Mouse (Mus musculus): Measurements from ENCODE around the gene Psg26. TPM values are rescaled to one million over a fixed set of nuclear protein-coding genes. Genes with fewer than 3 reads are reported as not detected.
"Not testable (repeated sequence)": the region's sequence is repeated elsewhere in the genome, so short reads cannot be mapped to it uniquely, and the experiment has no call there.

Gene Psg26
- not detected in 2 replicates for polyA plus RNA-seq (2016; fragmentation: Nextera tagmentation; extraction: Ambion mirVana)

DNA sequence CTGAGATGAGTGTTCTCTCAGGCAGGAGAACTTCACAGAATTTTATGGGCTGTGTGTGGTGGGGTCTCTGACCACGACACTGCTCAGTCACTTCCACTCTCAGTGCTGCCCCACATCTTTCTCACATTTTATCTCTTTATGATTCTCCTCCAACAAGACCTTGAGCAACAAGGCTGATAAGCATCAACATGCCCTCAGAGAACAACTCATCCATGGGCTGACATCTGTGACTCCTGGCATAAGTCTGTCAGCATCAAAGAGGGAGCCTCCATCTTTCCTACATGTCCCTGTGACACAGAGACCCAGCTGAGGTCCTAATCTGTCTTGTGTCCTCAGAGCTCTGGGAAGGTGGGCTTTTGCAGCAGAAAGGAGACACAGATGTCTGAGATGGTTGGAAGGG is at the start of gene Psg26:
TSS of gene Psg26 (minus strand) at position 101 of the 400 bp plus-strand sequence.
- 59% methylated on average over 1 of the region's 1 CpGs for WGBS
- H3K4me3 ChIP-seq: no peak within 1 kb of the TSS
- H3K9me3 ChIP-seq (replicated peaks): peaks cover 39% of the 10 kb centered on the region
- H3K4me1 ChIP-seq (replicated peaks): no peaks in the 10 kb centered on the region
- ATAC-seq (ENCODE audit: insufficient number of reproducible peaks, low FRiP score): no peak
- H3K27me3 ChIP-seq (replicated peaks): no peaks in the 10 kb centered on the region
- H3K4me2 ChIP-seq: no peak within 1 kb of the TSS
- no peak within 1 kb of the TSS for H3K9ac ChIP-seq
- no peaks in the 10 kb centered on the region for H3K36me3 ChIP-seq
- no peak within 1 kb of the TSS for H3K27ac ChIP-seq (ENCODE audit: poor library complexity, severe bottlenecking)

DNA sequence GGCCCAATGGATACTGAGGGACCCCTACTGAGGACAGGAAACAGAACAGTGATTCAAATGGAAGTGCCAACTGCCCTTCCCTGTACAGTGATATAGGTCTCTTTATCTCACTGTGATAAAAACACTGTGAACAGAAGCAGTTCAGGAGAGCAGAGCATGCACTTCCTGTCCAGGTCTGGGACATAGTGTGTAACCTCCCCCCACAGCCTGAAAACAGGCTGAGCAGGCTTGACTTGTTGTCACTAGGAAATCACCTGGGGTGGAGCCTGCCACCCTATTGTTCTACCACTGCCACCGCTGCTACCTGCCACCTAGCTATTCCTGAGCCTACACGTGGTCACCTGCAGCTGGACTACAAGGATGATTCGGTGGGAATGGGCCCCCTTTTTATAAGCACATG is 49.4 kb upstream of the Psg26 start:
- Histone ChIP-seq H3K27ac (ENCODE audit: poor library complexity, severe bottlenecking) (no peak overlapping the region), H3K27me3 (replicated peaks) (no peaks in the 10 kb centered on the region), H3K4me3 (no peak overlapping the region), H3K4me1 (replicated peaks) (no peaks in the 10 kb centered on the region), H3K4me2 (no peak overlapping the region), H3K36me3 (no peaks in the 10 kb centered on the region), H3K9ac (no peak overlapping the region), H3K9me3 (replicated peaks) (0 out of 2 replicates have a peak, but pooled peaks cover 4% of the 10 kb centered on the region)
- 55% methylated on average over 3 of the region's 3 CpGs for WGBS
- no peak for ATAC-seq (ENCODE audit: insufficient number of reproducible peaks, low FRiP score)

DNA sequence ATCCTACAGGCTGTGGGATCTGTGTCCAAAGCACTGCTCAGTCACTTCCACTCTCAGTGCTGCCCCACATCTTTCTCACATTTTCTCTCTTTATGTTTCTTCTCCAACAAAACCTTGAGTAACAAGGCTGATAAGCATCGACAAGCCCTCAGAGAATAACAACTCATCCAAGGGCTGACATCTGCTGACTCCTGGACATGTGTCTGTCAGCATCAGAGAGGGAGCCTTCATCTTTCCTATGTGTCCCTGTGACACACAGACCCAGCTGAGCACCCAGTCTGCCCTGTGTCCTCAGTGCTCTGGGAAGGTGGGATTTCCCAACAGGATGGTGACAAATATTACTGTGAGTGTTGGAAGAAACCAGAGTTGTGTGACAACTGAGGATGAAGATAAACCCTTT is 48.2 kb upstream of the Psg26 start, which contains the start of gene Psg25:
TSS of gene Psg25 (minus strand) at position 101 of the 400 bp plus-strand sequence.
- 70% methylated on average over 1 of the region's 1 CpGs for WGBS

DNA sequence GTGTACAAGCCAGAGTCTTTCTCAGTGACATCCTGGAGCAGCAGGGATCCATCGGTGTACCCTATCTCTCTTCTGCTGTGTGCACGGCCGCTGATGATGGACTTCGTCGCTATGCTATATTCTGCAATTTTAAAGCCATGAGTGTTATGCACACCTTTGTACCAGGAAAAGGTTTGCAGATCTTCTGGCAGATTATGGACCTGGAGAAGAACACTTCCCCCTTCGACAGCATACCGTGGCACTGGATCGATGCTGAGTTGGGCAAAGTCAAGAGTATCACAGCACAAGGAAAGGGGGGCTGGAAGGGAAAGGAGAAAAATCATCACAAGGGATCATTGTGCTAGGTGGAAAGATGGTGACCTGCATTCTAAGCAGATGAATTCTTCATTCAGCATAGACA is 40.7 kb upstream of the Psg26 start:
- WGBS: 92% methylated on average over 8 of the region's 8 CpGs
- H3K4me3 ChIP-seq: no peak overlapping the region
- no peak overlapping the region for H3K4me2 ChIP-seq
- H3K4me1 ChIP-seq (replicated peaks): no peaks in the 10 kb centered on the region
- no peak overlapping the region for H3K9ac ChIP-seq
- no peaks in the 10 kb centered on the region for H3K9me3 ChIP-seq (replicated peaks)
- ATAC-seq (ENCODE audit: insufficient number of reproducible peaks, low FRiP score): no peak
- no peaks in the 10 kb centered on the region for H3K27me3 ChIP-seq (replicated peaks)
- H3K36me3 ChIP-seq: no peaks in the 10 kb centered on the region
- H3K27ac ChIP-seq (ENCODE audit: poor library complexity, severe bottlenecking): no peak overlapping the region

More for the DNA sequence above, 48.2 kb upstream of the Psg26 start, which contains the start of gene Psg25:
- no peak within 1 kb of the TSS for H3K4me2 ChIP-seq
- H3K27ac ChIP-seq (ENCODE audit: poor library complexity, severe bottlenecking): no peak within 1 kb of the TSS
- ATAC-seq (ENCODE audit: insufficient number of reproducible peaks, low FRiP score): no peak
- no peaks in the 10 kb centered on the region for H3K27me3 ChIP-seq (replicated peaks)
- 0 out of 2 replicates have a peak, but pooled peaks cover 4% of the 10 kb centered on the region for H3K9me3 ChIP-seq (replicated peaks)
- no peak within 1 kb of the TSS for H3K9ac ChIP-seq
- H3K36me3 ChIP-seq: no peaks in the 10 kb centered on the region
- H3K4me3 ChIP-seq: no peak within 1 kb of the TSS
- H3K4me1 ChIP-seq (replicated peaks): no peaks in the 10 kb centered on the region

DNA sequence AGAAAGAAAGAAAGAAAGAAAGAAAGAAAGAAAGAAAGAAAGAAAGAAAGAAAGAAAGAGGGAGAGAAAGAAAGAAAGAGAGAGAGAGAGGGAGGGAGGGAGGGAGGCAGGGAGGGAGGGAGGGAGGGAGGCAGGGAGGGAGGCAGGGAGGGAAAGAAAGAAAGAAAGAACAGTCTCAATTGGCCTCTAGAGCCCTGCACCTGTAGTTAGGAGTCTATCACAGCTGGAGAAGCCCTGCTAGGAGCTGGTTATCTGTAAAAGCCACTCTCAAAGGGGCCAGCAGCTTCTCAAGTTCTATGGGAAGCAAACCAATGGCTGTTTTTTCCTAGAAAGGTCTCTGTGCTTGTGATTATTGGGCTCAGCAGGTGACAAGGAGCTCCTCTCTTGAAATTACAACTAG is 28.9 kb upstream of the Psg26 start:
- H3K4me1 ChIP-seq (replicated peaks); ATAC-seq (ENCODE audit: insufficient number of reproducible peaks, low FRiP score); H3K27ac ChIP-seq (ENCODE audit: poor library complexity, severe bottlenecking); H3K36me3 ChIP-seq; H3K9me3 ChIP-seq (replicated peaks); H3K9ac ChIP-seq; H3K27me3 ChIP-seq (replicated peaks); H3K4me3 ChIP-seq; H3K4me2 ChIP-seq: not testable (repeated sequence)

DNA sequence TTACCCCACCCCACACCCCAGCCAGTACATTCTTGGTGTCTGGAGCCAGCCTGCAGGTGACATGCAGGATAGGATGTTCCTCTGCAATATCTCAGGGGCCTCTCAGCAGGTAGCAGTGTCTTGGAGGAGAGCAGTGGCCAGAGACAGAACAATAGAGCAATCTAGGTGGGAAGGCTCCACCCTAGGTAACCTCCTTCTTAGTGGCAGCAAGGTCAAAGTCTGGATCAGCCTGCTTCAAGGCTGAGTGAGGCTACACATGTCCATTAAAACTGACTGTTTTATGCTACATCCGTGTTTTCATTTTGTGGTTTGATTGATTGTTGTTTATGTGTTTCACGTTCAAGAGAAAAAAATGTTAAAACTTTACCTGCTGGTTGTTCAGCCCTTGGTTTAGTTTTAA is 28.4 kb upstream of the Psg26 start:
- H3K4me3 ChIP-seq; H3K27me3 ChIP-seq (replicated peaks); H3K27ac ChIP-seq (ENCODE audit: poor library complexity, severe bottlenecking); H3K9ac ChIP-seq; ATAC-seq (ENCODE audit: insufficient number of reproducible peaks, low FRiP score); H3K4me1 ChIP-seq (replicated peaks); H3K9me3 ChIP-seq (replicated peaks); H3K4me2 ChIP-seq; H3K36me3 ChIP-seq: not testable (repeated sequence)
- WGBS: 49% methylated on average over 2 of the region's 2 CpGs

DNA sequence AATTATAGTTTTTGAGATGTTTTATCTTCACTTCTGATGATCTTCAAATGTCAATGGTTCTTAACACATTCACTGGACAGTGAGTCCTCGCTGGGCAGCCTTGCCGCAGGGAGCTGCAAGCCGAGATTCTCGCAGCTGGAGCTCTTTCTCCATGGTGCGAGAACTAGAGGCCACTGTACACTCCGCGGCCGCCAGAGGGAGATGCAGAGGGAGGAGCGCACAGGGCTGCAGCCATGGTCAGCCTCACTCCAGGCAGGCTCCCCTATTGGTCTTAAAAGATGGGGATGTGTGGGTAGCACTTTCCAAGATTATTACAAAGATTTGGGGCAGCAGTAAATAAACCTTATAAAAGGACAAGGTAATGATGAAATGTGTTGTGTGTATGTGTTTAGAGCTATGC is 27.5 kb upstream of the Psg26 start:
- no peaks in the 10 kb centered on the region for H3K4me1 ChIP-seq (replicated peaks)
- WGBS: 14% methylated on average over 9 of the region's 9 CpGs
- no peaks in the 10 kb centered on the region for H3K9me3 ChIP-seq (replicated peaks)
- H3K27ac ChIP-seq (ENCODE audit: poor library complexity, severe bottlenecking): no peak overlapping the region
- H3K36me3 ChIP-seq: no peaks in the 10 kb centered on the region
- no peaks in the 10 kb centered on the region for H3K27me3 ChIP-seq (replicated peaks)
- no peak overlapping the region for H3K4me3 ChIP-seq
- no peak overlapping the region for H3K9ac ChIP-seq
- ATAC-seq (ENCODE audit: insufficient number of reproducible peaks, low FRiP score): no peak
- H3K4me2 ChIP-seq: no peak overlapping the region

DNA sequence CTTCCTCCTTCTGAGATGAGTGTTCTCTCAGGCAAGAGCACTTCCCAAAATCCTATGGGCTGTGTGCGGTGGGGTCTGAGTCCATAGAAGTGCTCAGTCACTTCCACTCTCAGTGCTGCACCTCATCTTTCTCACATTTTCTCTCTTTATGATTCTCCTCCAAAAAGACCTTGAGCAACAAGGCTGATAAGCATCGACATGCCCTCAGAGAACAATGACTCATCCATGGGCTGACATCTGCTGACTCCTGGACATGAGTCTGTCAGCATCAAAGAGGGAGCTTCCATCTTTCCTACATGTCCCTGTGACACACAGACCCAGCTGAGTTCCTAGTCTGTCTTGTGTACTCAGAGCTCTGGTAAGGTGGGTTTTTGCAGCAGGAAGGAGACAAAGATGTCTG is 52.0 kb downstream of the Psg26 start, which contains the start of gene Psg28:
TSS of gene Psg28 (minus strand) at position 101 of the 400 bp plus-strand sequence.
- WGBS: 61% methylated on average over 2 of the region's 2 CpGs
- peaks cover 38% of the 10 kb centered on the region for H3K9me3 ChIP-seq (replicated peaks)
- H3K9ac ChIP-seq: not testable (repeated sequence)

More for the DNA sequence above, 52.0 kb downstream of the Psg26 start, which contains the start of gene Psg28:
- H3K27ac ChIP-seq (ENCODE audit: poor library complexity, severe bottlenecking); H3K4me3 ChIP-seq; H3K27me3 ChIP-seq (replicated peaks); H3K4me2 ChIP-seq; ATAC-seq (ENCODE audit: insufficient number of reproducible peaks, low FRiP score); H3K4me1 ChIP-seq (replicated peaks); H3K36me3 ChIP-seq: not testable (repeated sequence)

Other genes starting within 250 kb of the Psg26 start
- gene Mill1, start 238.8 kb downstream of the Psg26 start, polyA plus RNA-seq (2016; fragmentation: Nextera tagmentation; extraction: Ambion mirVana): not detected in 2 replicates
- not detected in 2 replicates for gene Psg18, start 129.2 kb downstream of the Psg26 start, polyA plus RNA-seq (2016; fragmentation: Nextera tagmentation; extraction: Ambion mirVana)
- gene Psg28, start 52.1 kb downstream of the Psg26 start, polyA plus RNA-seq (2016; fragmentation: Nextera tagmentation; extraction: Ambion mirVana): not detected in 2 replicates
- not detected in 2 replicates for gene Psg25, start 48.1 kb upstream of the Psg26 start, polyA plus RNA-seq (2016; fragmentation: Nextera tagmentation; extraction: Ambion mirVana)
- gene Psg27, start 83.1 kb upstream of the Psg26 start, polyA plus RNA-seq (2016; fragmentation: Nextera tagmentation; extraction: Ambion mirVana): not detected in 2 replicates
- gene Psg23, start 132.3 kb upstream of the Psg26 start, polyA plus RNA-seq (2016; fragmentation: Nextera tagmentation; extraction: Ambion mirVana): not detected in 2 replicates
- gene Psg21, start 172.5 kb upstream of the Psg26 start, polyA plus RNA-seq (2016; fragmentation: Nextera tagmentation; extraction: Ambion mirVana): not detected in 2 replicates
- not detected in 2 replicates for gene Psg20, start 202.0 kb upstream of the Psg26 start, polyA plus RNA-seq (2016; fragmentation: Nextera tagmentation; extraction: Ambion mirVana)
- gene Psg22, start 233.9 kb upstream of the Psg26 start, polyA plus RNA-seq (2016; fragmentation: Nextera tagmentation; extraction: Ambion mirVana): not detected in 2 replicates

All from heart, embryonic 12.5 days (tissue).